Mouse (Mus musculus) activated CD4-positive, CD25-positive, alpha-beta regulatory T cell, adult 9 weeks (primary cell): ENCODE data around the gene Exoc1. TPM values are rescaled to one million over a fixed set of nuclear protein-coding genes. Genes with fewer than 3 reads are reported as not detected.

Experiments
- polyA plus RNA-seq: library from polyadenylated mRNA; unstranded; fragments of 100-300 nt; shearing (Covaris generic); gene quantifications from one replicate; pipeline ENCODE4 v1.2.1, GENCODE M21; 2017

Exoc1 gene
- 49.4 TPM for polyA plus RNA-seq

DNA sequence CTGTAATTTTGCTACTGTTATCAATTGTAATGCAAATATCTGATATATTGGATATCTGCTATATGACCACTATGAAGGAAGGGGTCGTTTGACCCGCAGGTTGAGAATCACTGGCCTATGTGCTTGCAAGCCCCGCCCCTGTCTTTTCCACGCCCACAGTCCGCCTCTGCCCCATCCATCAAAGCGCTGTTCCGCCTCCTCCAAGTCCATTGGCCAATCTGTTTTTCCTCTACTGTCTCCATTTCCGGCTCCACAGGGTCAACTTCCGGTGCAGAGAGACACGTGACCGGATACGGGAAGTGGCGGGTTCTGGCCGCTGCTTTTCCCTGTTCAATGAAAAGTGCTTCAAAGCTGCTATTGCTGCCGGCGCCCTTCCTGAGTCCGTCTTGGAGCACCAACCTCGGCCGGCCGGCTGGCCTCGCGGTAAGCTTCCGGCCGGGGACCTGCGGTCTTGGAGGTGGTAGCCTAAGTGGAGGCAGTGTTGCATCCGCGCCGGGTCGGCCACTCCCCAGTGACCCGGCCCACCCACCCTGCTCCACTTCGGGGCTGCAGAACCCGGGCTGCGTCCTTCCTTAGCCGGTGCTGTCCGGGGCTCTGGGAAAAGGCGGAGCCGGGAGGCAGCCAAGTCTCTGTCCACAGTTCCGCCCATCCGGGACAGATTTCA, at the start of gene Exoc1:
TSS of gene Exoc1 (plus strand) at position 272 of the 664 bp plus-strand sequence.

DNA sequence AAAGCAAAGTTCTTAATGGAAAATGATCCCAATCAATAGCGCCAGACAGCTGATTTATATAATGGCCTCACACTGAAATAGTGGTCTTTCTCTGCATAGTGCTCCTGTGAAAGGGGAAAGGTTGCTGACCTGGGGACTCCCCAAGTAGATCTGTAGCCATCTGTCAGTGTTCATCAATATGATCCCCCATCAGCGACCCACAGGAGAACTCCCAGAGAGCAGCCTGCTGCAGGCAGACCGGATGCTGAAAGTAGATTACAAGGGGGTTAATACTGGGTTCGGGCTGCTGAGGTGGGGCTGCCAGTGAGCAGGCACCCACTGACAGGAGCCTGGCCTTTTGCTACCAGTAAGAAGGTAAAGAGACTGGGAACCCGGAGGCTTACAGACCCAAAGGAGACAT, 45.3 kb upstream of the Exoc1 start, which contains the start of gene Gm7271:
TSS of gene Gm7271 (plus strand) at position 230 of the 400 bp plus-strand sequence.

DNA sequence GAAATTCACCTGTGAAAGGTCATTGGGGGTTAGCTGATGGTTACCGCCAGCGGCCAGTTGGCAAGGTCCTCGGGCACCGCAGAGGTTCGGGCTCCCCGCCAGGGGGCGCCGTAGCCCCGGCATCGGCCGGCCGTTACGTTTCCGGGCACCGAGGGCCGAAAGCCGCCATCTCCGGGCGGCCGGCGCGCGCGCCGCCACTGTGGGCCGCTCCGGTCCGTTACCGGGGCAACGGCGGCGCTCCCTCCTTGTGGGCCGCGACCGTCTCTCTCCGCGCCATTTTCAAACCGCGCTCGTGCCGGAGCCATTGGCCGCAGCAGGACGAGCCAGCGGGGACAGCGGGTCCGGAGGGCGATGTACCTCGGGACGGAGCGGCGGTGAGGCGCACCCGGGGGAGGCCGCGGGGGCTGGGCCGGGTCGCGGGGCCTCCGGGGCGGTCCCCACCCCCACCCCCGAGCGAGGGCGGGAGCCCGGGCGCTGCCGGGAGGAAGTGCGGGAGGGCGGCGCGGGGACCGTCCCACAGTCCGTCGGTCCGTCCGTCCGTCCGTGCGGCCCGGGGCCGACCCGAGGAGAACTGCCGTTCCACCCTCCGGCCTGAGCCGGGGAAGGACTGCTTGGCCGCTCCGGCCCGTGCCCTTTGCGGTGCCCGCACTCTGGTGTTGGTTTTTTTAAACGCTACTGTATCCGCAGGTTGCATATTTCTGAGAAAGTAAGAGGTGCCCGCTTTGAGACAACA, 59.6 kb downstream of the Exoc1 start, which contains the start of gene Cep135:
TSS of gene Cep135 (plus strand) at position 148 of the 733 bp plus-strand sequence.

Other genes starting within 250 kb of the Exoc1 start
- 18.1 TPM for gene Clock, start 224.5 kb upstream of the Exoc1 start, polyA plus RNA-seq
- not detected for gene Pdcl2, start 198.2 kb upstream of the Exoc1 start, polyA plus RNA-seq
- not detected for gene Nmu, start 165.5 kb upstream of the Exoc1 start, polyA plus RNA-seq
- gene Gm7271, start 45.3 kb upstream of the Exoc1 start, polyA plus RNA-seq, result not detected
- gene Cep135, start 59.4 kb downstream of the Exoc1 start, polyA plus RNA-seq, result 7.9 TPM
- 1.4 TPM for gene C530008M17Rik, start 127.2 kb downstream of the Exoc1 start, polyA plus RNA-seq